Mouse (Mus musculus): ENCODE data around the gene Stau1. TPM values are rescaled to one million over a fixed set of nuclear protein-coding genes. Genes with fewer than 3 reads are reported as not detected.

Stau1 gene
- polyA plus RNA-seq, 1 experiment from 2014 or later: 100 TPM

GRCm38 (mm10) chr2:166934416-166934815 is 61.7 kb downstream of the Stau1 start:
- H3K27me3 ChIP-seq (ENCODE audit: control insufficient read depth, insufficient read depth, low read length): no peaks in the 10 kb centered on the region
- H3K4me2 ChIP-seq (ENCODE audit: low read depth, severe bottlenecking): no peak overlapping the region
- no peak for DNase-seq (ENCODE audit: low spot score)
- peaks cover 31% of the 10 kb centered on the region for H3K36me3 ChIP-seq (ENCODE audit: control insufficient read depth, insufficient read depth, low read length)
- 91% methylated on average over 5 of the region's 5 CpGs for WGBS
- H3K27ac ChIP-seq (replicated peaks; ENCODE audit: low read depth, low read length): no peak overlapping the region
- no peaks in the 10 kb centered on the region for H3K9me3 ChIP-seq (ENCODE audit: control insufficient read depth, low read length)
- no peak for ATAC-seq (ENCODE audit: insufficient number of reproducible peaks, low FRiP score, low TSS enrichment, low read depth)
- H3K9ac ChIP-seq (ENCODE audit: low read length): no peak overlapping the region
- H3K4me3 ChIP-seq (ENCODE audit: low read depth, low read length): no peak overlapping the region
- H3K4me1 ChIP-seq (ENCODE audit: control insufficient read depth, insufficient read depth, low read length): no peaks in the 10 kb centered on the region

DNA sequence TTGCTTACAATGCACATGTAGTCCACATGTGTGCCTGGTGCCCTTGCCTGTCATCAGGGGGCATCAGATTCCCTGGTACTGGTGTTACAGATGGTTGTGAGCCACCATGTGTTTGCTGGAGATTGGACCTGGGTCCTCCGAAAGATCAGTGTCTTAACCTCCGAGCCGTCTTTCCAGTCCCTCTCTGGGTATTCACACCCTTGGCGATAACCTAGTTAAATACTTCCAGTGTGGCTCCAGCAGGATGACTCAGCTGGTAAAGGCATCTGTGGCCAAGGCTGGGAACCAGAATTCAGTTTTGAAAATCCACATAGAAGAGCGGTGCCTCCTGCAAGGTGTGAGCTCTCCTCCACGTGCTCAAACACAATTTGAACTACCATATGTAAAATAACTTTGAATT is 62.2 kb downstream of the Stau1 start:
- Histone ChIP-seq H3K4me1 (ENCODE audit: control insufficient read depth, insufficient read depth, low read length) (no peaks in the 10 kb centered on the region), H3K4me3 (ENCODE audit: low read depth, low read length) (no peak overlapping the region), H3K4me2 (ENCODE audit: low read depth, severe bottlenecking) (no peak overlapping the region), H3K27ac (replicated peaks; ENCODE audit: low read depth, low read length) (no peak overlapping the region), H3K27me3 (ENCODE audit: control insufficient read depth, insufficient read depth, low read length) (no peaks in the 10 kb centered on the region), H3K36me3 (ENCODE audit: control insufficient read depth, insufficient read depth, low read length) (peaks cover 35% of the 10 kb centered on the region), H3K9ac (ENCODE audit: low read length) (no peak overlapping the region), H3K9me3 (ENCODE audit: control insufficient read depth, low read length) (no peaks in the 10 kb centered on the region)
- ATAC-seq (ENCODE audit: insufficient number of reproducible peaks, low FRiP score, low TSS enrichment, low read depth) (no peak), DNase-seq (ENCODE audit: low spot score) (no peak)
- 92% methylated on average over 6 of the region's 6 CpGs for WGBS

- WGBS: 90% methylated on average over 2 of the region's 2 CpGs
- Histone ChIP-seq H3K9me3 (ENCODE audit: control insufficient read depth, low read length) (no peaks in the 10 kb centered on the region), H3K9ac (ENCODE audit: low read length) (no peak overlapping the region), H3K4me2 (ENCODE audit: low read depth, severe bottlenecking) (no peak overlapping the region), H3K4me1 (ENCODE audit: control insufficient read depth, insufficient read depth, low read length) (no peaks in the 10 kb centered on the region), H3K36me3 (ENCODE audit: control insufficient read depth, insufficient read depth, low read length) (peaks cover 30% of the 10 kb centered on the region), H3K4me3 (ENCODE audit: low read depth, low read length) (no peak overlapping the region), H3K27ac (replicated peaks; ENCODE audit: low read depth, low read length) (no peak overlapping the region), H3K27me3 (ENCODE audit: control insufficient read depth, insufficient read depth, low read length) (no peaks in the 10 kb centered on the region)
- DNase-seq (ENCODE audit: low spot score) (no peak), ATAC-seq (ENCODE audit: insufficient number of reproducible peaks, low FRiP score, low TSS enrichment, low read depth) (no peak)
Measured at GRCm38 (mm10) chr2:166923971-166924370, 72.1 kb downstream of the Stau1 start.

GRCm38 (mm10) chr2:166910536-166910935 is 85.6 kb downstream of the Stau1 start:
- no peak overlapping the region for H3K4me2 ChIP-seq (ENCODE audit: low read depth, severe bottlenecking)
- H3K9ac ChIP-seq (ENCODE audit: low read length): no peak overlapping the region
- 0 out of 2 replicates have a peak, but pooled peaks cover 2% of the 10 kb centered on the region for H3K36me3 ChIP-seq (ENCODE audit: control insufficient read depth, insufficient read depth, low read length)
- DNase-seq (ENCODE audit: low spot score) (no peak), ATAC-seq (ENCODE audit: insufficient number of reproducible peaks, low FRiP score, low TSS enrichment, low read depth) (no peak)
- no peak overlapping the region for H3K4me3 ChIP-seq (ENCODE audit: low read depth, low read length)
- H3K27ac ChIP-seq (replicated peaks; ENCODE audit: low read depth, low read length): no peak overlapping the region
- WGBS: 92% methylated on average over 8 of the region's 8 CpGs
- H3K27me3 ChIP-seq (ENCODE audit: control insufficient read depth, insufficient read depth, low read length): no peaks in the 10 kb centered on the region
- peaks cover 9% of the 10 kb centered on the region for H3K4me1 ChIP-seq (ENCODE audit: control insufficient read depth, insufficient read depth, low read length)
- H3K9me3 ChIP-seq (ENCODE audit: control insufficient read depth, low read length): no peaks in the 10 kb centered on the region

DNA sequence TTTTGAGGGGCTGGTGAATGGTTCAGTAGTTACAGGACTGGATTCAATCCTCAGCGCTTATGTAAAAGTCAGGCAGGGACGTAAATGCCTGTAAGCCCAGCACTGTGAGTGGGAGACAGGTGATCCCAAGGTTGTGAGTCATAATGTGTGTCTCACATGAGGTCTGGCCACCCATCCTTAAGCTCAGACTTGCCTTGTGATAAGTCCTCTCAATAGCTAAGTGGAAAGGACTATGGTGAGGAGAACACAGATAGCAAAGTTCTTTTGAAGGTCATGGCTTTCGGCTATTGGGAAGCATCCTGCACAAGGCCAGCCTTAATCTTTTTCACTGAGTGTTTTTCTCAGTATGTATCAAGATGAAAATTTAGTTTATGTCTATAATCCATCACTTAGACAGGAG is 86.4 kb downstream of the Stau1 start:
- WGBS: 97% methylated on average over 3 of the region's 3 CpGs
- H3K36me3 ChIP-seq (ENCODE audit: control insufficient read depth, insufficient read depth, low read length): 0 out of 2 replicates have a peak, but pooled peaks cover 2% of the 10 kb centered on the region

GRCm38 (mm10) chr2:166906523-166907182 is 89.4 kb downstream of the Stau1 start:
- peak overlapping the region; percentile 95 for H3K4me2 ChIP-seq (ENCODE audit: low read depth, severe bottlenecking)
- H3K27me3 ChIP-seq (ENCODE audit: control insufficient read depth, insufficient read depth, low read length): no peaks in the 10 kb centered on the region
- ATAC-seq (ENCODE audit: insufficient number of reproducible peaks, low FRiP score, low TSS enrichment, low read depth) (no peak; the same call in 1 of the 2 replicates), DNase-seq (ENCODE audit: low spot score) (no peak)
- no peaks in the 10 kb centered on the region for H3K9me3 ChIP-seq (ENCODE audit: control insufficient read depth, low read length)
- H3K27ac ChIP-seq (replicated peaks; ENCODE audit: low read depth, low read length): peak overlapping the region; percentile 95; the same call in 1 of the 2 replicates
- under 1% methylated on average over 28 of the region's 28 CpGs for WGBS
- peaks cover 9% of the 10 kb centered on the region for H3K4me1 ChIP-seq (ENCODE audit: control insufficient read depth, insufficient read depth, low read length)
- peak overlapping the region; percentile 95 for H3K9ac ChIP-seq (ENCODE audit: low read length)
- H3K36me3 ChIP-seq (ENCODE audit: control insufficient read depth, insufficient read depth, low read length): 0 out of 2 replicates have a peak, but pooled peaks cover 2% of the 10 kb centered on the region
- peak overlapping the region; percentile 92 for H3K4me3 ChIP-seq (ENCODE audit: low read depth, low read length)

More for the DNA sequence above, 86.4 kb downstream of the Stau1 start:
- Histone ChIP-seq H3K4me1 (ENCODE audit: control insufficient read depth, insufficient read depth, low read length) (peaks cover 9% of the 10 kb centered on the region), H3K27me3 (ENCODE audit: control insufficient read depth, insufficient read depth, low read length) (no peaks in the 10 kb centered on the region), H3K9ac (ENCODE audit: low read length) (no peak overlapping the region), H3K4me3 (ENCODE audit: low read depth, low read length) (no peak overlapping the region), H3K27ac (replicated peaks; ENCODE audit: low read depth, low read length) (no peak overlapping the region), H3K9me3 (ENCODE audit: control insufficient read depth, low read length) (no peaks in the 10 kb centered on the region), H3K4me2 (ENCODE audit: low read depth, severe bottlenecking) (no peak overlapping the region)
- DNase-seq (ENCODE audit: low spot score) (no peak), ATAC-seq (ENCODE audit: insufficient number of reproducible peaks, low FRiP score, low TSS enrichment, low read depth) (no peak)

DNA sequence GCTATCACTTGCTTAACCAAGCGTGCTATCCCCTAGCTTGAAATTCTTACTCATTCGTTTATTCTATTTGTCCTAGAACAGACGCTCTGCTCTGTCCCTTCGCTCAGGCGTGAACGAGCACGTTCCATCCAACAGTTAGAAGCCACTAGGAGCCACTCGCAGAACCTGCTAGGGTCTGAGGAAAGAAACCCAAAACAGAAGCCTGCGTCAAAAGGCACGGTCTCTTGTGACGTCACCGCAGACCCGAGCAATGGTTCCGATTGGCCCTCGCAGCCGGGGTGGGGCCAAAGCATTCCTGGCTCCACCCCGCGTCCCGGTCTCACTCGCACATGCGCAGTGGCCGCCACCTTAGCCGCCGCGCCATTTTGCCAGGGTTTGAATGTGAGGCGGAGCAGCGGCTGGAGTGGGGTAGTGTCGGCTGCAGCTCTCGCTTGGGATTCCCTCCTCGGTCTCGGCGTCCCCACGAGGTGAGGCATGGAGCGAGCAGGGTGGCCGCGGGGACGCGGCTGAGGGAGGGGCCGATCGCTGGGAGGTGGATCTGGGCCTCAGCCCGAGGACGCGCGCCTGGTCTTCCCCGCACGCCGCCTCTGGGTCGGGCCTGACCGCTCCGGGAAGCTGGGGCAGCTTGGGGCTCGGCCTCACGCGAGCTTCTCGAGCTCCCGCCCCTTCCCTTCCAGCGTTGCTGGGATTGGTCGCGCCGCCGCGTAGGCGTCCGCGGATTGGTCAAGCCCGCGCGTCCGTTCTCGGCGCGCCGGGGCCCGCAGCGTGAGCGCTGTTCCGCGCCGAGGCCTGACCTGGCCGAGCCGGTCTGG is 90.2 kb downstream of the Stau1 start, which contains the start of gene Cse1l:
Cse1l (plus strand) TSS at position 330 of the 812 bp plus-strand sequence.
- Histone ChIP-seq H3K4me1 (ENCODE audit: control insufficient read depth, insufficient read depth, low read length) (peaks cover 9% of the 10 kb centered on the region), H3K9ac (ENCODE audit: low read length) (peak within 1 kb of the TSS; percentile 95), H3K4me2 (ENCODE audit: low read depth, severe bottlenecking) (peak within 1 kb of the TSS; percentile 95), H3K27ac (replicated peaks; ENCODE audit: low read depth, low read length) (peak within 1 kb of the TSS; percentile 95), H3K36me3 (ENCODE audit: control insufficient read depth, insufficient read depth, low read length) (0 out of 2 replicates have a peak, but pooled peaks cover 1% of the 10 kb centered on the region), H3K4me3 (ENCODE audit: low read depth, low read length) (peak within 1 kb of the TSS; percentile 92), H3K27me3 (ENCODE audit: control insufficient read depth, insufficient read depth, low read length) (no peaks in the 10 kb centered on the region), H3K9me3 (ENCODE audit: control insufficient read depth, low read length) (no peaks in the 10 kb centered on the region)
- ATAC-seq (ENCODE audit: insufficient number of reproducible peaks, low FRiP score, low TSS enrichment, low read depth) (peak; percentile 96), DNase-seq (ENCODE audit: low spot score) (peak; percentile 100)
- under 1% methylated on average over 80 of the region's 80 CpGs for WGBS

- H3K4me2 ChIP-seq (ENCODE audit: low read depth, severe bottlenecking): no peak overlapping the region
- H3K27me3 ChIP-seq (ENCODE audit: control insufficient read depth, insufficient read depth, low read length): no peaks in the 10 kb centered on the region
- 94% methylated on average over 6 of the region's 6 CpGs for WGBS
- H3K9me3 ChIP-seq (ENCODE audit: control insufficient read depth, low read length): no peaks in the 10 kb centered on the region
- H3K36me3 ChIP-seq (ENCODE audit: control insufficient read depth, insufficient read depth, low read length): no peaks in the 10 kb centered on the region
- ATAC-seq (ENCODE audit: insufficient number of reproducible peaks, low FRiP score, low TSS enrichment, low read depth) (no peak), DNase-seq (ENCODE audit: low spot score) (no peak)
- peaks cover 9% of the 10 kb centered on the region for H3K4me1 ChIP-seq (ENCODE audit: control insufficient read depth, insufficient read depth, low read length)
- no peak overlapping the region for H3K4me3 ChIP-seq (ENCODE audit: low read depth, low read length)
- H3K27ac ChIP-seq (replicated peaks; ENCODE audit: low read depth, low read length): no peak overlapping the region
- H3K9ac ChIP-seq (ENCODE audit: low read length): no peak overlapping the region
Measured at GRCm38 (mm10) chr2:166903719-166904282, 92.3 kb downstream of the Stau1 start.
